Mouse (Mus musculus) kidney, adult 2 months (tissue): ENCODE measurements around the gene Pik3ap1.

Experiments used
- CTCF ChIP-seq: fragments of 200-500 bp; conservative IDR thresholded peaks from 2 replicates; pipeline ENCODE4 v1.5.1; 2011; ENCODE audit warnings: low read depth, mild to moderate bottlenecking, control low read depth, low read length, moderate library complexity, mixed read lengths; ENCODE audit not compliant: insufficient read depth, insufficient read length
- POLR2A ChIP-seq: fragments of 200-500 bp; IDR thresholded peaks from one replicate; pipeline ENCODE4 v1.6.1; 2011; ENCODE audit warnings: low read depth, low read length, control low read depth

GRCm38 (mm10) chr19:41344666-41345027 lies 40.3 kb downstream of the Pik3ap1 start:
- TF ChIP-seq CTCF (no peak), POLR2A (no peak)
